Mouse (Mus musculus): ENCODE results near the gene Vmn1r220. TPM values are rescaled to one million over a fixed set of nuclear protein-coding genes. Genes with fewer than 3 reads are reported as not detected.

Gene Vmn1r220
- polyA plus RNA-seq, 1 experiment from 2014 or later = not detected

DNA sequence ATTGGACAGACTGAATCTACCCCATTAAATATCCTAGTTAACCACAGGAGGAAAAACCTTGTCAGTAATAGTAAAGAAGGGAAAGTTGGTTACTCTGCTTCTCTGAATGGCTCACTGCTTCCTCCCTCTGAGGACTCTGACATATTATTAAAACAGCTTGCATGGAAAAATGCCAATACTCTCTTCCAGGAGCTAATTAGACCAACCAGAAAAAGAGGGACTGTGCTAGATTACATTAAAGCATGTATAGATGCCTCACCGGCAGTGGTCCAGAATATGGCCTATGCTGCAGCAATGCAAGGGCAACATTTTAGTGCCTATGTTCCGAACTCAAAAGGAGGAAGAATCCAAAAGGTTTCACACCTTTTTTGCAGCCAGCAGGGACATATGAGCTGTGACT lies 48.9 kb downstream of the Vmn1r220 start:
- no peaks in the 10 kb centered on the region for H3K27me3 ChIP-seq (ENCODE audit: insufficient read depth, low read length)
- no peak overlapping the region for H3K4me2 ChIP-seq (ENCODE audit: low read length)
- no peaks in the 10 kb centered on the region for H3K9me3 ChIP-seq (replicated peaks; ENCODE audit: low read length)
- H3K4me1 ChIP-seq (replicated peaks; ENCODE audit: insufficient read depth, low read length) = no peaks in the 10 kb centered on the region
- no peak overlapping the region for H3K27ac ChIP-seq
- H3K9ac ChIP-seq (ENCODE audit: low read depth, low read length) = no peak overlapping the region
- WGBS = 86% methylated on average over 2 of the region's 2 CpGs
- ATAC-seq (replicated peaks; ENCODE audit: low FRiP score, low read depth) = no peak
- H3K36me3 ChIP-seq (ENCODE audit: insufficient read depth, low read length) = no peaks in the 10 kb centered on the region
- TF ChIP-seq CTCF (IDR thresholded peaks at IDR 0.05; ENCODE audit: low read depth) = no peak
- H3K4me3 ChIP-seq (replicated peaks; ENCODE audit: low read depth, low read length) = no peak overlapping the region
- no peak for DNase-seq (ENCODE audit: low spot score)

DNA sequence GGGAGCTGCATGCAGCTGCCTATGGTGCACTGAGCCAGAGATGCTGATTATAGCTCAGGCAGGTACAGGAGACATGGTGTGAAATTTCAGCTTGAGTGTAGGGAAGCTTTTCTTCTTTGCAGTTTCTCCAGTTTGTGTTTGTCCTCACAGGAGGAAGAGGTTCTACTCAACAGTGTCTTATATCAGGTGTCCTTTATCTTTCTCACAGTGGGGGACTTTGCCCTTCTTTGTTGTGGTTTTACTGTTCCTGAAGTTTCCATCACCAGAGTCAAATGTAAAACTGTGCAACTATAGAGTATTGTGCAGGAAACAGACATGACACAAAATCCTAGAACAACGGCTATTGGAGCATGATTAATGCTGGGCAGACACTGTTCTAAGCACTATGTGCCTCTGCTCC lies 54.3 kb downstream of the Vmn1r220 start:
- Histone ChIP-seq H3K4me3 (replicated peaks; ENCODE audit: low read depth, low read length) (no peak overlapping the region), H3K4me1 (replicated peaks; ENCODE audit: insufficient read depth, low read length) (no peaks in the 10 kb centered on the region), H3K4me2 (ENCODE audit: low read length) (no peak overlapping the region), H3K9me3 (replicated peaks; ENCODE audit: low read length) (no peaks in the 10 kb centered on the region), H3K27me3 (ENCODE audit: insufficient read depth, low read length) (no peaks in the 10 kb centered on the region), H3K27ac (no peak overlapping the region), H3K9ac (ENCODE audit: low read depth, low read length) (no peak overlapping the region), H3K36me3 (ENCODE audit: insufficient read depth, low read length) (no peaks in the 10 kb centered on the region)
- TF ChIP-seq CTCF (IDR thresholded peaks at IDR 0.05; ENCODE audit: low read depth) = no peak
- WGBS = 38% methylated on average over 1 of the region's 1 CpGs
- no peak for ATAC-seq (replicated peaks; ENCODE audit: low FRiP score, low read depth)
- no peak for DNase-seq (ENCODE audit: low spot score)

DNA sequence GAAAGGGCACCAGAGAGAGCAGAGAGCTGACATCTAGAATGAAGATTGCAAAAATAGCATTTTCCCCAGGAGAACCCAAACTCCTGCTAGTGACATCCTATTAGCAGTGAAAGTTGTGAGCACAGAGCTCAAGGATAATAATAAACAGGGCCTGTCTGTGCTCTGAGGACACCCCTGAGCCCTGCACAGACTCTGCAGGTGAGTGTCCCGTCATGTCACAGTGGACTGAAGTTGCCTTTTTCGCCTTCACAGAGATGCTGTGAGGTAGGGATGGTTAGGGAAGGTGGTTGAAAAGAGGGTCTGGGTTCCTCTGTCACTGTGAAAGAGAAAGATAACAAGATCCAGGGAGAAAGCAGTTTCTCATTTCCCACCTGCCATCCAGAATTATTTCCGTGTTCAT lies 54.7 kb downstream of the Vmn1r220 start, which contains the start of gene Vmn1r218:
TSS of gene Vmn1r218 (plus strand) at position 57 of the 400 bp plus-strand sequence.
- Histone ChIP-seq H3K27ac (no peak within 1 kb of the TSS), H3K4me1 (replicated peaks; ENCODE audit: insufficient read depth, low read length) (no peaks in the 10 kb centered on the region), H3K9ac (ENCODE audit: low read depth, low read length) (no peak within 1 kb of the TSS), H3K27me3 (ENCODE audit: insufficient read depth, low read length) (no peaks in the 10 kb centered on the region), H3K4me2 (ENCODE audit: low read length) (no peak within 1 kb of the TSS), H3K36me3 (ENCODE audit: insufficient read depth, low read length) (no peaks in the 10 kb centered on the region), H3K4me3 (replicated peaks; ENCODE audit: low read depth, low read length) (no peak within 1 kb of the TSS), H3K9me3 (replicated peaks; ENCODE audit: low read length) (no peaks in the 10 kb centered on the region)
- TF ChIP-seq CTCF (IDR thresholded peaks at IDR 0.05; ENCODE audit: low read depth) = no peak
- 61% methylated on average over 3 of the region's 3 CpGs for WGBS
- ATAC-seq (replicated peaks; ENCODE audit: low FRiP score, low read depth) (no peak), DNase-seq (ENCODE audit: low spot score) (no peak)

Other genes with a start within 250 kb of the Vmn1r220 start
- gene Vmn1r213, start 180.3 kb downstream of the Vmn1r220 start, polyA plus RNA-seq (2015; fragmentation: Nextera tagmentation; extraction: Ambion mirVana) = not detected in 2 replicates
- not detected in 2 replicates for gene Vmn1r214, start 157.6 kb downstream of the Vmn1r220 start, polyA plus RNA-seq (2015; fragmentation: Nextera tagmentation; extraction: Ambion mirVana)
- not detected in 2 replicates for gene Vmn1r215, start 120.0 kb downstream of the Vmn1r220 start, polyA plus RNA-seq (2015; fragmentation: Nextera tagmentation; extraction: Ambion mirVana)
- not detected in 2 replicates for gene Vmn1r217, start 69.7 kb downstream of the Vmn1r220 start, polyA plus RNA-seq (2015; fragmentation: Nextera tagmentation; extraction: Ambion mirVana)
- not detected in 2 replicates for gene Vmn1r218, start 54.8 kb downstream of the Vmn1r220 start, polyA plus RNA-seq (2015; fragmentation: Nextera tagmentation; extraction: Ambion mirVana)
- gene Vmn1r219, start 28.7 kb downstream of the Vmn1r220 start, polyA plus RNA-seq (2015; fragmentation: Nextera tagmentation; extraction: Ambion mirVana) = not detected in 2 replicates
- gene Vmn1r221, start 26.2 kb upstream of the Vmn1r220 start, polyA plus RNA-seq (2015; fragmentation: Nextera tagmentation; extraction: Ambion mirVana) = not detected in 2 replicates
- gene Vmn1r222, start 48.0 kb upstream of the Vmn1r220 start, polyA plus RNA-seq (2015; fragmentation: Nextera tagmentation; extraction: Ambion mirVana) = not detected in 2 replicates
- not detected in 2 replicates for gene Vmn1r223, start 59.2 kb upstream of the Vmn1r220 start, polyA plus RNA-seq (2015; fragmentation: Nextera tagmentation; extraction: Ambion mirVana)
- gene Zfp322a, start 181.2 kb upstream of the Vmn1r220 start, polyA plus RNA-seq (2015; fragmentation: Nextera tagmentation; extraction: Ambion mirVana) = 34.0 and 37.8 TPM in 2 replicates
- 10.0 and 10.4 TPM in 2 replicates for gene Abt1, start 235.9 kb upstream of the Vmn1r220 start, polyA plus RNA-seq (2015; fragmentation: Nextera tagmentation; extraction: Ambion mirVana)

All from kidney, postnatal 0 days (tissue).